Mouse (Mus musculus) cerebellum, postnatal 36 days (tissue): Measurements from ENCODE around the gene Ispd.
"Not testable (repeated sequence)": the region's sequence is repeated elsewhere in the genome, so short reads cannot be mapped to it uniquely, and the experiment has no call there.

Source experiments
- DNase-seq, 2 experiments: peaks; one replicate each; pipeline ENCODE4 v3.0.0; 2021 to 2022; ENCODE audit warnings: mixed read lengths in 2 of 2

Ispd gene

GRCm38 (mm10) chr12:36381441-36382340 lies at the start of gene Ispd, which contains the start of gene D630036H23Rik:
Ispd (plus strand) TSS chr12:36381450.
D630036H23Rik (minus strand) TSS chr12:36382181.
- peak; percentile 93 to 94 for DNase-seq

- DNase-seq: no peak
Measured at GRCm38 (mm10) chr12:36332676-36333075, 48.6 kb upstream of the Ispd start.

GRCm38 (mm10) chr12:36333837-36334281 lies 47.4 kb upstream of the Ispd start:
- DNase-seq: no peak

- DNase-seq: no peak
Measured at GRCm38 (mm10) chr12:36344131-36344530, 37.1 kb upstream of the Ispd start.

GRCm38 (mm10) chr12:36360064-36360463 lies 21.2 kb upstream of the Ispd start:
- no peak for DNase-seq

GRCm38 (mm10) chr12:36360693-36361092 lies 20.6 kb upstream of the Ispd start:
- DNase-seq: no peak

- no peak for DNase-seq
Measured at GRCm38 (mm10) chr12:36364013-36364412, 17.2 kb upstream of the Ispd start.

GRCm38 (mm10) chr12:36373237-36373998 lies 7.8 kb upstream of the Ispd start:
- no peak for DNase-seq

- not testable (repeated sequence) for DNase-seq
Measured at GRCm38 (mm10) chr12:36376391-36376790, 4.9 kb upstream of the Ispd start.

GRCm38 (mm10) chr12:36380254-36380653 lies 996 bp upstream of the Ispd start:
- no peak for DNase-seq

- DNase-seq: peak in 1 of 2 experiments; percentile 19
Measured at GRCm38 (mm10) chr12:36380806-36381205, 444 bp upstream of the Ispd start.

GRCm38 (mm10) chr12:36385386-36385785 lies 4.1 kb downstream of the Ispd start:
- no peak for DNase-seq

GRCm38 (mm10) chr12:36386991-36387390 lies 5.7 kb downstream of the Ispd start:
- DNase-seq: no peak

- DNase-seq: no peak
Measured at GRCm38 (mm10) chr12:36395115-36395514, 13.9 kb downstream of the Ispd start.

GRCm38 (mm10) chr12:36423677-36424076 lies 42.4 kb downstream of the Ispd start:
- DNase-seq: no peak

GRCm38 (mm10) chr12:36425258-36425657 lies 44.0 kb downstream of the Ispd start:
- DNase-seq: no peak

- DNase-seq: no peak
Measured at GRCm38 (mm10) chr12:36426163-36427045, 45.2 kb downstream of the Ispd start.

GRCm38 (mm10) chr12:36436956-36437355 lies 55.7 kb downstream of the Ispd start:
- no peak for DNase-seq

GRCm38 (mm10) chr12:36439396-36439795 lies 58.1 kb downstream of the Ispd start:
- DNase-seq: no peak

- DNase-seq: no peak
Measured at GRCm38 (mm10) chr12:36456002-36456401, 74.8 kb downstream of the Ispd start.

- no peak for DNase-seq
Measured at GRCm38 (mm10) chr12:36457726-36458125, 76.5 kb downstream of the Ispd start.

GRCm38 (mm10) chr12:36468325-36469044 lies 87.2 kb downstream of the Ispd start:
- DNase-seq: no peak
